21 mouse cellular contexts compared by ENCODE assay signal in genomic region chr5:116522273-116522672, GRCm38 (mm10).
"Had no signal": no experiment of that assay in that cellular context is flagged by ENCODE, and none has a peak within 500 bp of the region (broad histone marks: within the 10 kb centered on the region; RNA-seq: fewer than 3 reads in every experiment).

No protein-coding gene starts in this region.

- H3K27me3 ChIP-seq: liver, embryonic 15.5 days; lung, embryonic 15.5 days; megakaryocyte, embryonic 14.5 days; midbrain, embryonic 13.5 days; midbrain, embryonic 15.5 days; neural tube, embryonic 12.5 days had no signal

- H3K9me3 ChIP-seq: liver, embryonic 15.5 days; lung, embryonic 15.5 days; midbrain, embryonic 13.5 days; midbrain, embryonic 15.5 days; neural tube, embryonic 12.5 days had no signal

- H3K4me1 ChIP-seq: liver, embryonic 15.5 days; lung, embryonic 15.5 days; megakaryocyte, embryonic 14.5 days had no signal

- H3K4me2 ChIP-seq: liver, embryonic 15.5 days; lung, embryonic 15.5 days; midbrain, embryonic 11.5 days; midbrain, embryonic 13.5 days; midbrain, embryonic 15.5 days; neural tube, embryonic 12.5 days had no signal

- DNase-seq: liver, postnatal 0 days; lung, adult 2 months; lung, postnatal 14 days; lung, postnatal 36 days; retina, postnatal 1 day; right cerebral cortex, adult 18-20 months; right cerebral cortex, postnatal 25 days; right cerebral cortex, postnatal 4 days; spleen, adult 18-20 months; thymus, adult 18-20 months; thymus, postnatal 14 days; thymus, postnatal 36 days had no signal

- H3K27ac ChIP-seq: liver, embryonic 15.5 days; lung, embryonic 15.5 days; macrophage; midbrain, embryonic 13.5 days; midbrain, embryonic 15.5 days; neural tube, embryonic 12.5 days had no signal

- H3K4me3 ChIP-seq: liver, embryonic 15.5 days; lung, embryonic 15.5 days; midbrain, embryonic 13.5 days; midbrain, embryonic 15.5 days; neural tube, embryonic 12.5 days had no signal

- H3K36me3 ChIP-seq: liver, embryonic 15.5 days; lung, embryonic 15.5 days; midbrain, embryonic 13.5 days; midbrain, embryonic 15.5 days; neural tube, embryonic 12.5 days had no signal

- H3K9ac ChIP-seq: liver, embryonic 15.5 days; liver, postnatal 0 days; lung, embryonic 15.5 days; midbrain, embryonic 13.5 days; midbrain, embryonic 15.5 days; neural tube, embryonic 12.5 days had no signal

- ATAC-seq: liver, postnatal 0 days; lung, postnatal 0 days; midbrain, embryonic 13.5 days; midbrain, embryonic 15.5 days had no signal
